Mouse (Mus musculus) c-Kit-positive CD71-positive TER-119-positive erythroid progenitor cells, embryonic 14.5 days (primary cell): ENCODE results near the gene Soat2.
A peak's percentile ranks its signal among the peaks of the same experiment; 100 is the strongest.

Source experiments
- DNase-seq: peaks from one replicate; pipeline ENCODE4 v3.0.0-alpha.2; 2013; ENCODE audit warnings: low spot score

Soat2 gene

DNA sequence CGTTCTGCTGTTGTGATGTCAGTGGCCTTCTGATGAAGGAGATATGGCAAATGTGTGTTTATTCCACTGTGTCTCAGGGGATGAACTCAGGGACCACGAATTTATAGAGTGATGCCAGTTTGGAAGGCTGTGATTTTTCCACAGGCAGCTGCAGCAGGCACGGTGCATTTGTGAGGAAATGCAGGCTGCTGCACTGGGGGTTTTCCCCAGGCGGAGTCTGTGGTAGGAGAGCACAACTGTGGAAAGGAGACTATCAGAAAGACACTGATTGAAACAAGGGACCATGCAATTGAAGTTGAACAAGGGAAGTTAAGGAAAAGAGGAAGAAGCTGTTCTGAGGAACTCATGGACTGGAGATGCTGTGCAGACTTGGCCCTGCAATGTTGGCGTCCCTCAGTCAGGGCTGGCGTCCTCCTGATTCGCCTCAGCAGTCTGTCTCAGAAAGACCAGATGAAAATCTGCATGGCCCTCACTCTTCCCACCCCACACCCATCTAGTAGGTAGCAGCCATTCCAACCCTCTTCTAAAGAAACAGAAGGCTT lies 42.0 kb downstream of the Soat2 start:
- DNase-seq: no peak

DNA sequence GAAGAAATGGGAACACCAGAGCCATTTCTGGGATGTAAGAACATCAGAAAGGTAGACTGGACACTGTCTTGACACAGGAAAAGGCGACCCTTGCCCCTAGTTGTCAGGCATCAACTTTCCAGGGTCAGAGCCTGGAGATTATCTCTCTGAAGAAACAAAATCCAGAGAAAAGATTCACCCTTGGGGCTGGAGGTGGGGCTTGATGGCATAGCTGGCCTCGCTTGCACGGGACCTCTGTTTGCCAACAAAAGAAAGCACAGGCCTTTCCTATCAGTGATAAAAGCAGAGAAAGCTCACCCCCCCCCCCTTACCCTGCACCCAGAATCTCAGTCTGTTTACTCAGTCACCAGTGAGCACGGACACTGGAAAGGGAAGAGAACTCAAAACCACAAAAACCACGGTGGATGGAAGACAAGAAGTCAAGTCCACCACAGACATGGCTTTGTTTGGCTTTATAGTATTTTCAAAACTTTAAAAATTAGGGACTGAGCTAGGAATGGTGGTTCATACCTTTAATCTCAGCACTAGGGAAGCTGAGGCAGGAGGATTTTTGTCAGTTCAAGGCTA lies 42.6 kb downstream of the Soat2 start:
- no peak for DNase-seq

DNA sequence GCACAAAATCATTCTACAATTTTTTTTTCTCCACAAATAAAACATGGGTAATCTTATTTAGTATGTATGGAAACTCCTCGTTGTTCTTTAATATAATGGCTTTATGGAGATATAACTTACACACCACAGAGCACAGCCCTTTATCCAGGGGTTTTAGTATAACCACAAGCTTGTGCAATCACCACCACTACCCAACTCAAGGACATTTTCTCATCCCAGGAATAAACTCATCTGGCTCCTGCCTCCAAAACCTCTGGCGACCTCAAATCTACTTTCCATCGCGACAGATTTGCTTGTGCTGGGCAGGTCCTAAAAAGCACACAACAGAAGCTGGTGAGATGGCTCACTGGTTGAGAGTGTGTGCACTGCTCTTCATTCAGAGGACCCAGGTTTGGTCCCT lies 43.3 kb downstream of the Soat2 start:
- DNase-seq: no peak

DNA sequence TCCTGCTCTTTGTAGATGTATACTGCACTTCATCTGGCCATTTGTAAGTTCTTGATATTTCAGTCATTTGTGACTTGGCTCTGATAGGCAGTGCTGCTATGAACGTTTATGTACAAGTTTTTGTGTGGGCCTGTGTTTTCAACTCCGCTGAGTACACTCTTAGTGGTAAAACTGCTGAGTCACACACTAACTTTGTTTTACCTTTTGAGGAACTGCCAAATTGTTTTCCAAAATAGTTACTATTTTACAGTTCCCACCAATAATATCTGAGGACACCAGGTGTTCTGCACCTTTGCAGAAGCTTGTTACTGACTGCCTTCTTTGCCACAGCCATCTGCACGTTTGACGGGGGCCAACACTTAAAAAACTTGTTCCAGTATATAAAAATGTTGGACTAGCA lies 44.1 kb downstream of the Soat2 start:
- peak; percentile 24 for DNase-seq

DNA sequence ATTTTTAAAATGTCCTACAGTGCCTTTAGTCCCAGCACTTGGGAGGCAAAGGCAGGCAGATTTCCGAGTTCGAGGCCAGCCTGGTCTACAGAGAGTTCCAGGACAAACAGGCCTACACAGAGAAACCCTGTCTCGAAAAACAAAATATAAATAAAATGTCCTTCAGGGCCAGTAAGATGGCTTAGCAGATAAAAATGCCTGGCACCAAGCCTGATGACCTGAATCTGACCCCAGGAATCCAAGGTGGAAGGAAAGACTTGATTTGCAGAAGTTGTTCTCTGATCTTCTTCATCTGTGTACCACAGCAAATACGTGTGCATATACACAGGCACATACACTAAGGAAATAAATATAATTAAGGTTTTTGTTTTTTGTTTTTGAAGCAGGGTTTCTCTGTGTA lies 45.0 kb downstream of the Soat2 start:
- DNase-seq: no peak

DNA sequence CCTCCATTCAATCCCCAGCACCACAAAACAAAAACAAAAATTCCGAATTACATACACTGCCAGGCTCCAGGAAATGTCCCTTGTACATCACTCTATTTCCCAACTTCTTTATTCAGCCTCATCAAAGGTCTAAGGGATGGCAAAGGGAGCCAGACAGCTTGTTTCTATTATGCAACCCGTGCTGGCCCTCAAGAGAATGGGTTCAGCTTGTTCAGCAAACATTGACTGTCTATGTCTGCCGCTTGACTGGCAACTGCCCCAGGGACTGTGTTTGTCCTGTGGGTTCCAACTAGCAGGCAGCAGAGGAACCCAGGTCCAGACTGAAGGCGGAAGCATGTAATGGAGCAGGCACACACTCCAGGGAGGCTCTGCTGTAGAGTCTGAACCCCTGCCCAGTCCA lies 48.5 kb downstream of the Soat2 start:
- no peak for DNase-seq

DNA sequence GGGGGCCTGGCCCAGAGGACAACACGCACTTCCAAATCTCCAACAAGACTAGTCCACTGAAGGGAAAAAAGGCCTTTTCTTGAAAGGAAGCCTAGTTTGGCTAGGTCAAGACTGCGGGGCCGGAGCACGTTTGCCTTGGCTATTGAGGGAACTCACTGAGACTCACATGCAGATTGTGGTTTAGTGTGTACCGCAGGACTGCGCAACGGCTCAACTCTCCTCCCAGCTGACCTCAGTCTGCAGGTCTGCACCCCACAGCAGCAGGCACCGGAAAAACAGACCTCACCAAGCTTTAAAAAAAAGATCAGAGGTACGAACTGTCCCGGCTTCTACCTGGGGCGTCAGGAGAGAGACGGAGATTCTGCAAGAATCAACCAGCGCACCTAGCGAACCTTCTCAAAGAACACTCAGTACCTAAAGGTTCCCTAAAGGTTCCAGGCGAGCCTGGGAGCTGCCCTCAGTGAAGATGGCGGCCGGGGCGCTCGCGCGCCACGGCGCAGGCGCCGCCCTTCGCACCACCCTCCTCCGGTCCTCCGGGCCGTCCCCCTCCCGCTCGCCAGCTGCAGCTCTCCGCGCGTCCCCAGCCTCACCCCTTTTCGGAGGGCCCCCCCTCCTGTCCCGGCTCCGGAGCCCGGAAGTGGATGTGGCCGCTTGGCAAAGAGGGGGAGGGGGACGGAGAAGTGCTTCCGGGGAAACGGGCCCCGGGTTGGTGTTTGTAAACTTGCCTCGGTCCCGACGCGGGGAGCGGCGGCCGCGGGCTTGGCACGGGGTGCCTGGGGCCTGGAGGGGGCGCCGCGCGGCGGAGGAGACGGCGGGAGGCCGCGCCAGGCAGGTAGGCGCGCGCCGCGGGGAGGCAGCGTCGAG lies 52.9 kb downstream of the Soat2 start, which contains the start of gene Zfp740:
TSS of gene Zfp740 (plus strand) at position 279 of the 864 bp plus-strand sequence.
- DNase-seq: peak; percentile 87

DNA sequence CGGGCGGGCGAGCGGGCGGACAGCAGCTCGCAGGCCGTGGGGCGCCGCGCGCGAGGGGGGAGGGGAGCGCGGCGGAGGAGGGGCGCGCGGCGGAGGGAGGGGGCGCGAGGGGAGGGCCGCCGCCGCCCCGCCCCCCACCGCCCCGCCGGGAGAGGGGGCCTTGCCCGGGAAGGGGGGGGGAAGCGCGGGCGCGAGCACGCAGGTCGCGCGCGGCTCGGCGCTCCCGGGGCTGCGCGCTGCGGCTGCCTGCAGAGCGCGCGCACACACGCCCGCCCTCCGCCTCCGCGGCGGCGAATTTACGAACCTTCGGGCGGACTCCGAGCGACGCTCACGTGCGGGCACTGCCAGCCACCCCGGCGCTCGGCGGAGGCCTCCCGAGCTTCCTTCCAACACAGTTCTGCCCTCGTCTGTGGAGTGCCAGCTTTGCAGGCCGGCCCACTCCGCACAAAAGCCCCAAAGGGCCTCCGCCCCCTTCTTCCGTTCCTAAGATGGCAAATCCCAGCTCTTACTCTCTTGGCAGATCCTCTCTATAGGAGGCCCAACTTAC lies 53.6 kb downstream of the Soat2 start:
- peak; percentile 53 for DNase-seq

DNA sequence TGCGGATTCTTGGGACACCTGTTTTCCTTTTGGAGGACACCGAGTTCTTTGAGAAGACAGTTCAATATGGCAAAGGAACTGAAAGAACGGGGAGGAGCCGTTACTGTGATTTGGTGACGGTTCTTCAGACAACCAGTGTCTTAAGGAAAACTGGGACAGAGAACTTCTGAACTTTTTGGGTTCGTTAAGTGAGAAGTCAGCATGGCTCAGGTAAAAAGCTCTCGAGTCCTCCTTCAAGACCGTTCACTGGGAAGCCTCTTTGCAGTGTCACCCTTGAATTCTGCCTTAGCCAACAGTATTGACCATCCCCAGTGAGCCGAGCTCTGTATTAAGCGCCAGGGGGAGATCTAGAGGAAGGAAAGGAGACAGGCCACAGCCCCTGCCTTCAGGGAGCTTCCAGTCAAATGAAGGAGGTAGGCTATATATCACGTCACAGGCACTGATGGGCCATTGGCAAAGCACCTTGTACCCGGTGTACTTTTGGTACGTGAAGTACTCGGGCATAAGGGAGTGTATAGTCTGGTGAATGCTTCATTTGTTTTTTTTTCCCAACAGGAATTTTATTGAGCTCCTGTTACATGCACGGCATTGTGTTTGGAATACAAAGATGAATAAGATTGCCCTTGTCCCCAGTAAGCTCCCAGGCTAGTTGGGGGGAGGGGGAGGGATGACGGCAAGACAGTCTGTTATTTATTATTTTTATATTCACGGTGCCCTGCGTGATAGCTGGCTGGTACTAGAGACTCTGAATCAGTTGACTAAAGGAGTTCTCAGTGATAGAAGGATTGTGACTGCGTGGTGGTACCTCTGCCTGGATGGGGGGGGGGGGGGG lies 54.6 kb downstream of the Soat2 start, which contains the start of gene Csad:
TSS of gene Csad (minus strand) at position 51 of the 832 bp plus-strand sequence.
- no peak for DNase-seq

DNA sequence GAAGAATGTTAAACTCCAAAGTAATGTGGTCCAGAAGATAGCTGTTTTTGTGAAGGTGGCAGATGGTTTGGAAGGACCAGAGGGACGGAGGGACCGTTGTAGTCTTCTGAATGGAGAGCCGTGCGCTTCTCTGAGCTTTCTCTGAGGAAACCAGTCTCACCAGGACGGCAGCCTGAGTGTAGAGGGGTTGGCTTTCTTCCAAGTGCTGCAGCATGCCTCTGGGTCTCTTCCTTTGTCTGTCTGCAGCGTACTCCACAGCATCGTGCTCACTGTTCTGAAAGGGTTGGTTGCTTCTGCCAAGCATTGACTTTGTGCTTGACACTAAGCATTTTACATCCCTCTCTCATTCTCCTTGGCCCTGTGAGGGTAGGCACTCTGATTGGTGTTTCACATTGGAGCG lies 55.5 kb downstream of the Soat2 start:
- no peak for DNase-seq

DNA sequence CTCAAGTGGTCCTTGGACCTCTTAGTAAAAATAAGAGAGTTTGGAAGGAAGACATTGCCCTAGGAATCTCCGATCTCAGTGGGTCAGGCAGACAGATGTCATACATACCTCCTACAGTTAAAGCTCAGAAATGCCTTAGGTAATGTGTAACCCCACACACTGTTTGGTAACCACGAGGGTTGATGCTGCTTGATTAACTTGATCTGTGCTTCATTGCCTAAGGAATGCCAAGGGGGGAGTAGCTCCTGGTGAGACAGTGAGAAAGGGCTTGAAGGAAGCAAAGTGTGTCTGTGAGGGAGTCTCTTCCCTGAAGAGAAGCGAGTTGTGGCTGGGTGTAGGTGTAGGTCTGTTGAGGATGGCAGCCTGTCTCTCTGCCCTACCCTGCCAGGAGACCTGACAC lies 57.0 kb downstream of the Soat2 start:
- no peak for DNase-seq

DNA sequence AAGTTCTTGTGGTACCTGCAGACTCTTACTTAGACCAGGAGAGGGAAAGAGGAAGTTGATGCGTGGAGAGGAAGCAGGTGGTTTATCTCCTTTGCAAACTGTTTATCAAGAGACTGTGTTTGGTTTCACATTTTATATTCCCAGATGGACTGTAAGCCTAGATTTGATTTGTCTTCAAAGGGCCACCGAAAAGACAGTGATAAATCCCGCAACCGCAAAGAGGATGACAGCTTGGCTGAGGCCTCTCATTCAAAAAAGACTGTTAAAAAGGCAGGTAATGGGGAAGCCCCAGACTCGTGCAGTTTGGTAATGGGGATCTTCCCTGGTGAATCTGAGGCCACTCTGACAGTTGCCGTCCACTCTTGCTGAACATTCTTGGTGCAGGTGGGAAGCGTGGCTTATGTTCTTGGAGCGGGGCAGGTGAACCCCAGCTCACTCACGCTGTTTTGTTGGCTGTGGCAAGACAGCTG lies 57.8 kb downstream of the Soat2 start:
- no peak for DNase-seq

DNA sequence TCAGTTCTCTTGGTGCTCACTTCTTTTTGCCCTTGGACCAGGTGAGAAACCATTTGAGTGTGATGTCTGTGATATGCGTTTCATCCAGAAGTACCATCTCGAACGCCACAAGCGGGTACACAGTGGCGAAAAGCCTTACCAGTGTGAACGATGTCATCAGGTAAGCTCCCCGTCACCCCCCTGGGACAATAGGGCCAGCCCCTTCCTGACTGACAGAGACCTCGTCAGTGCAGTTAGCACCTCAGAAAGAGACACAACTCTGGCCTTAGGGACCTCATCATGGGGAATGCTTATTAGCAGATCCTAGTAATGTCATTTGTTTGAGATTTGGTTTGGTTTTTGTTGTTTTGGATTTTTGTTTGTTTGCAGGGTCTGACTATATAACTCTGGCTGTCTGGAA lies 58.8 kb downstream of the Soat2 start:
- no peak for DNase-seq

DNA sequence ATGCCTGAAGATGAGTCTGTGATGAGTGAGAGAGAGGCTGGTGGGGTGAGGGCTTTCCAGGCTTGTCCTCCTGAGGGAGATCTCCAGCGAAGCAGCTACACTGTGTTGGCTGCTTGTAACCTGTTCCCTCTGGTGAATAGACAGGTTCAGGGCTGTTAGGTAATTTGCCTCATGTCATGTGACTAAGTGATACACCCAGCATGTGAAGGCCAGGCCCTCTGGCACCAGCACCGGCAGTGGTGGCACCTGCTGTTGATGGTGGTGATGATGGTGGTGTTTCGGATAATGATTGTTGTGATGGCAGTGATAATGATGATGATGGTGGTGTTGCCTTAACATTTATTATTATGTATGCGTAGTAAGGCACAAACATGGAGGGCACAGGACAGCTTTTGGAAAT lies 60.5 kb downstream of the Soat2 start:
- no peak for DNase-seq

DNA sequence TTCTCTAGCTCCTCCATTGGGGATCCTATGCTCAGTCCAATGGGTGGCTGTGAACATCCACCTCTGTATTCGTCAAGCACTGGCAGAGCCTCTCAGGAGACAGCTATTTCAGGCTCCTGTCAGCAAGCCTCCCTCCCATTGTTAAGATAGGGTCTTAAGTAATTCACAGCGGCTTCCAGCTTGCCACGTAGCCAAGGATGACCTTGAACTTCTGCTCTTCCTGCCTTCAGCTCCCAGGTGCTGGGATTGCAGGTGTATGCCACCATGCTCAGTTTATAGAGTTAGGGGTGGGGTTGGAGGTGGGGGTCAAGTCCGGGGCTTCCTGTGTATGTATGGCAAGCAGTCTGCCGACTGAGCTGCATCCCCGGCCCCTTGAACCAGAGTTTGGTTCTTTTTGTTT lies 61.6 kb downstream of the Soat2 start:
- no peak for DNase-seq
